Mouse (Mus musculus) liver, embryonic 14.5 days (tissue): ENCODE measurements around the gene Nmd3.

Experiments
- CTCF ChIP-seq: IDR thresholded peaks from 2 replicates; pipeline ENCODE4 v1.5.1; 2016; ENCODE audit warnings: antibody characterized with exemption, low read depth, control low read depth
- EP300 ChIP-seq: IDR thresholded peaks from 2 replicates; pipeline ENCODE4 v1.6.1; 2016; ENCODE audit warnings: antibody characterized with exemption, low read depth

GRCm38 (mm10) chr3:69757456-69757855 is 35.7 kb downstream of the Nmd3 start:
- no peak for TF ChIP-seq EP300
- TF ChIP-seq CTCF: no peak
